Mouse (Mus musculus) MEL (cell line): ENCODE data around the gene Maff. TPM values are rescaled to one million over a fixed set of nuclear protein-coding genes. Genes with fewer than 3 reads are reported as not detected.

Experiments
- DNase-seq: peaks from one replicate; pipeline ENCODE4 v3.0.0; 2011; ENCODE audit warnings: low read depth, low spot score
- H3K27ac ChIP-seq: 2 replicates; pipeline ENCODE4 v1.5.1; 2012; ENCODE audit warnings: low read depth, mild to moderate bottlenecking, control low read depth, low read length, moderate library complexity; ENCODE audit not compliant: control insufficient read depth
- H3K27me3 ChIP-seq, 2 experiments: fragments of 150-350 bp in 1 of 2; sonication (generic) in 1 of 2; 2 replicates each; pipeline ENCODE4 v1.6.1; 2012; ENCODE audit warnings: low read length in 2 of 2, mild to moderate bottlenecking in 2 of 2, improper control_type of control experiment in 1 of 2, moderate library complexity in 1 of 2; ENCODE audit not compliant: insufficient read depth in 2 of 2, control insufficient read depth in 1 of 2
- H3K36me3 ChIP-seq, 2 experiments: 2 replicates each; pipeline ENCODE4 v1.6.1; 2012 to 2014; ENCODE audit warnings: low read length in 2 of 2, improper control_type of control experiment in 1 of 2, inconsistent platforms in 1 of 2, mild to moderate bottlenecking in 1 of 2; ENCODE audit not compliant: insufficient read depth in 2 of 2, control insufficient read depth in 1 of 2
- H3K4me1 ChIP-seq, 2 experiments: fragments of 150-350 bp in 1 of 2; sonication (generic) in 1 of 2; 2 replicates each; pipeline ENCODE4 v1.6.1; 2012; ENCODE audit warnings: low read length in 2 of 2, improper control_type of control experiment in 1 of 2, mild to moderate bottlenecking in 1 of 2; ENCODE audit not compliant: insufficient read depth in 2 of 2, control insufficient read depth in 1 of 2
- H3K4me3 ChIP-seq, 2 experiments: fragments of 150-350 bp in 1 of 2; sonication (generic) in 1 of 2; 2 replicates each; pipeline ENCODE4 v1.5.1; 2012; ENCODE audit warnings: low read depth in 2 of 2, low read length in 2 of 2, mild to moderate bottlenecking in 2 of 2, moderate library complexity in 2 of 2, control low read depth in 1 of 2, improper control_type of control experiment in 1 of 2; ENCODE audit not compliant: control insufficient read depth in 1 of 2, insufficient read depth in 1 of 2
- H3K79me2 ChIP-seq: 2 replicates; pipeline ENCODE4 v1.6.1; 2012; ENCODE audit warnings: mild to moderate bottlenecking, low read length, moderate library complexity; ENCODE audit not compliant: control insufficient read depth, poor library complexity, insufficient read depth
- H3K9ac ChIP-seq: 2 replicates; pipeline ENCODE4 v1.6.1; 2012; ENCODE audit warnings: low read depth, mild to moderate bottlenecking, control low read depth, low read length, moderate library complexity; ENCODE audit not compliant: control insufficient read depth, poor library complexity, severe bottlenecking
- H3K9me3 ChIP-seq: fragments of 150-350 bp; sonication (generic); replicated peaks from 2 replicates; pipeline ENCODE4 v1.6.1; 2012; ENCODE audit warnings: mild to moderate bottlenecking, low read length, improper control_type of control experiment, moderate library complexity; ENCODE audit not compliant: insufficient read depth
- BHLHE40 ChIP-seq: IDR thresholded peaks from 2 replicates; pipeline ENCODE4 v1.6.1; 2012; ENCODE audit warnings: low read depth, mild to moderate bottlenecking, inconsistent platforms, low read length, improper control_type of control experiment, borderline replicate concordance
- CHD1 ChIP-seq: IDR thresholded peaks from 2 replicates; pipeline ENCODE4 v1.6.1; 2012; ENCODE audit warnings: low read depth, mild to moderate bottlenecking, inconsistent platforms, low read length, improper control_type of control experiment
- CHD2 ChIP-seq: IDR thresholded peaks from 2 replicates; pipeline ENCODE4 v1.6.1; 2011; ENCODE audit warnings: low read length, improper control_type of control experiment
- CTCF ChIP-seq, 3 experiments: IDR thresholded peaks in 2 of 3; conservative IDR thresholded peaks in 1 of 3; 2 replicates each; pipeline ENCODE4 v1.5.1; 2011 to 2012; ENCODE audit warnings: low read length in 3 of 3, low read depth in 2 of 3, mild to moderate bottlenecking in 2 of 3, improper control_type of control experiment in 1 of 3, inconsistent platforms in 1 of 3, mixed read lengths in 1 of 3, moderate library complexity in 1 of 3; ENCODE audit not compliant: control insufficient read depth in 1 of 3, insufficient read depth in 1 of 3, poor library complexity in 1 of 3, severe bottlenecking in 1 of 3
- ELF1 ChIP-seq: IDR thresholded peaks from 2 replicates; pipeline ENCODE4 v1.6.1; 2014; ENCODE audit warnings: low read depth, mild to moderate bottlenecking, inconsistent platforms, low read length, improper control_type of control experiment, moderate library complexity
- EP300 ChIP-seq, 2 experiments: IDR thresholded peaks; 2 replicates each; pipeline ENCODE4 v1.6.1; 2011; ENCODE audit warnings: improper control_type of control experiment in 2 of 2, low read length in 2 of 2, low read depth in 1 of 2, mild to moderate bottlenecking in 1 of 2
- GABPA ChIP-seq: IDR thresholded peaks from 2 replicates; pipeline ENCODE4 v1.6.1; 2012; ENCODE audit warnings: low read depth, mild to moderate bottlenecking, inconsistent platforms, low read length, improper control_type of control experiment, moderate library complexity
- GATA1 ChIP-seq: IDR thresholded peaks from 2 replicates; pipeline ENCODE4 v1.6.1; 2011; ENCODE audit warnings: low read depth, low read length, improper control_type of control experiment
- HCFC1 ChIP-seq: IDR thresholded peaks from 2 replicates; pipeline ENCODE4 v1.6.1; 2012; ENCODE audit warnings: low read depth, mild to moderate bottlenecking, inconsistent platforms, low read length, improper control_type of control experiment, moderate library complexity
- MAFK ChIP-seq: IDR thresholded peaks from 2 replicates; pipeline ENCODE4 v1.6.1; 2011; ENCODE audit warnings: low read depth, mild to moderate bottlenecking, low read length, improper control_type of control experiment, borderline replicate concordance
- MAX ChIP-seq: IDR thresholded peaks from 2 replicates; pipeline ENCODE4 v1.6.1; 2011; ENCODE audit warnings: low read length, improper control_type of control experiment
- MAZ ChIP-seq: IDR thresholded peaks from 2 replicates; pipeline ENCODE4 v1.6.1; 2012; ENCODE audit warnings: low read depth, mild to moderate bottlenecking, inconsistent platforms, low read length, improper control_type of control experiment
- MEF2A ChIP-seq: IDR thresholded peaks from 2 replicates; pipeline ENCODE4 v1.6.1; 2014; ENCODE audit warnings: low read depth, mild to moderate bottlenecking, inconsistent platforms, low read length, improper control_type of control experiment; ENCODE audit not compliant: poor library complexity, insufficient replicate concordance, severe bottlenecking; ENCODE audit errors: extremely low read depth
- MXI1 ChIP-seq: IDR thresholded peaks from 2 replicates; pipeline ENCODE4 v1.6.1; 2011; ENCODE audit warnings: mild to moderate bottlenecking, low read depth, low read length, improper control_type of control experiment
- MYB ChIP-seq: IDR thresholded peaks from 2 replicates; pipeline ENCODE4 v1.6.1; 2011; ENCODE audit warnings: mild to moderate bottlenecking, low read depth, low read length, improper control_type of control experiment
- MYC ChIP-seq: IDR thresholded peaks from 2 replicates; pipeline ENCODE4 v1.6.1; 2011; ENCODE audit warnings: low read depth, mild to moderate bottlenecking, low read length, improper control_type of control experiment, moderate library complexity
- NELFE ChIP-seq: IDR thresholded peaks from 2 replicates; pipeline ENCODE4 v1.6.1; 2011; ENCODE audit warnings: low read depth, low read length, improper control_type of control experiment
- POLR2AphosphoS5 ChIP-seq: IDR thresholded peaks from 2 replicates; pipeline ENCODE4 v1.6.1; 2012; ENCODE audit warnings: low read depth, borderline replicate concordance, mild to moderate bottlenecking, inconsistent platforms, low read length, moderate library complexity, mixed read lengths
- SIN3A ChIP-seq: IDR thresholded peaks from 2 replicates; pipeline ENCODE4 v1.6.1; 2012; ENCODE audit warnings: low read length, improper control_type of control experiment, inconsistent platforms
- TAL1 ChIP-seq: IDR thresholded peaks from 2 replicates; pipeline ENCODE4 v1.6.1; 2012; ENCODE audit warnings: mild to moderate bottlenecking, inconsistent platforms, low read length, moderate library complexity, mixed read lengths
- ZC3H11A ChIP-seq: IDR thresholded peaks from 2 replicates; pipeline ENCODE4 v1.6.1; 2012; ENCODE audit warnings: low read depth, mild to moderate bottlenecking, inconsistent platforms, low read length, improper control_type of control experiment
- ZKSCAN1 ChIP-seq: IDR thresholded peaks from 2 replicates; pipeline ENCODE4 v1.6.1; 2012; ENCODE audit warnings: low read depth, mild to moderate bottlenecking, inconsistent platforms, low read length, improper control_type of control experiment, moderate library complexity
- ZNF384 ChIP-seq: IDR thresholded peaks from 2 replicates; pipeline ENCODE4 v1.6.1; 2012; ENCODE audit warnings: low read depth, mild to moderate bottlenecking, inconsistent platforms, low read length, improper control_type of control experiment
- polyA plus RNA-seq, 2 experiments: library from polyadenylated mRNA; stranded (reverse) in 1 of 2; unstranded in 1 of 2; fragments of >175 nt in 1 of 2; fragments of >200 nt in 1 of 2; gene quantifications; 2 replicates each; pipeline versions ENCODE4 v1.2.1 to v1.2.4; 2012; ENCODE audit warnings: low replicate concordance in 2 of 2, low read depth in 1 of 2; ENCODE audit not compliant: insufficient read length in 2 of 2, insufficient read depth in 1 of 2, missing spikeins in 1 of 2
- total RNA-seq: library from RNA; depleted of rRNA; stranded (reverse); fragments of 300-350 nt; gene quantifications from 2 replicates; pipeline ENCODE4 v1.2.3, GENCODE M21; 2012

The Maff gene
- total and polyA plus RNA-seq, 3 experiments = 3.3 to 5.8 TPM; not detected in 1

- H3K4me3 ChIP-seq = peak overlapping the region; percentile 12 to 29; a peak in 3 of 4 replicates
- no peaks in the 10 kb centered on the region for H3K27me3 ChIP-seq
- H3K36me3 ChIP-seq = peaks cover 0 to 38% of the 10 kb centered on the region in 2 experiments; a peak in 2 of 4 replicates
- peak overlapping the region; percentile 28 for H3K9ac ChIP-seq
- peak; percentile 54 for DNase-seq
- peak in 1 of 2 experiments; percentile 52; a peak in 2 of 4 replicates for TF ChIP-seq EP300 (IDR thresholded peaks at IDR 0.05; ENCODE audit: low read depth in 1 of 2, low read length in 2 of 2)
- no peak for TF ChIP-seq GATA1
- TF ChIP-seq MAZ = no peak
- peak; percentile 19 for TF ChIP-seq SIN3A
- no peak for TF ChIP-seq ZC3H11A
- TF ChIP-seq POLR2AphosphoS5 = no peak
- no peak for TF ChIP-seq MYB
- no peak for TF ChIP-seq CTCF (IDR thresholded peaks at IDR 0.05 in 2 of 3, conservative IDR thresholded peaks at IDR 0.05 in 1 of 3; ENCODE audit: control insufficient read depth in 1 of 3, insufficient read depth in 1 of 3, low read depth in 2 of 3, low read length in 3 of 3, poor library complexity in 1 of 3, severe bottlenecking in 1 of 3)
- no peak for TF ChIP-seq GABPA
- 0 out of 2 replicates have a peak, but pooled peaks have one; percentile 9 for TF ChIP-seq MYC
- TF ChIP-seq HCFC1 = no peak
- no peak for TF ChIP-seq TAL1
- peak; percentile 33; the same call in 1 of the 2 replicates for TF ChIP-seq MAX
- 0 out of 2 replicates have a peak, but pooled peaks have one; percentile 3 for TF ChIP-seq NELFE
- TF ChIP-seq CHD1 = no peak
- TF ChIP-seq ZKSCAN1 = no peak
- TF ChIP-seq MXI1 = no peak
- H3K4me1 ChIP-seq = peaks cover 23 to 36% of the 10 kb centered on the region in 2 experiments
- H3K27ac ChIP-seq = peak overlapping the region; percentile 62
- H3K79me2 ChIP-seq = peaks cover 23% of the 10 kb centered on the region
- no peaks in the 10 kb centered on the region for H3K9me3 ChIP-seq
These were observed 24.0 kb upstream of the Maff start for GRCm38 (mm10) chr15:79322281-79322990.

- Histone ChIP-seq H3K27me3 (no peaks in the 10 kb centered on the region), H3K9me3 (no peaks in the 10 kb centered on the region), H3K4me3 (peak overlapping the region; percentile 12 to 29; a peak in 3 of 4 replicates), H3K79me2 (peaks cover 28% of the 10 kb centered on the region), H3K27ac (peak overlapping the region; percentile 62), H3K4me1 (peaks cover 23 to 36% of the 10 kb centered on the region in 2 experiments), H3K9ac (peak overlapping the region; percentile 28), H3K36me3 (peaks cover 0 to 38% of the 10 kb centered on the region in 2 experiments; a peak in 2 of 4 replicates)
- TF ChIP-seq BHLHE40 = no peak
- TF ChIP-seq MAFK = no peak
- TF ChIP-seq ELF1 = 0 out of 2 replicates have a peak, but pooled peaks have one; percentile 23
- TF ChIP-seq ZNF384 = peak; percentile 86
- no peak for TF ChIP-seq MXI1
- 0 out of 2 replicates have a peak, but pooled peaks have one; percentile 22 for TF ChIP-seq CHD2
- TF ChIP-seq MEF2A = no peak
- TF ChIP-seq NELFE = 0 out of 2 replicates have a peak, but pooled peaks have one; percentile 5
- TF ChIP-seq MAX = no peak
- no peak for TF ChIP-seq ZC3H11A
- 0 out of 2 replicates have a peak, but pooled peaks have one; percentile 10 for TF ChIP-seq SIN3A
- TF ChIP-seq MAZ = no peak
- peak; percentile 61 for DNase-seq
These were observed 23.2 kb upstream of the Maff start for GRCm38 (mm10) chr15:79322991-79323790.
